Mouse (Mus musculus): ENCODE measurements at regions not wholly inside any gene's neighbourhood (a gene's known extent, or its start where the extent isn't known, plus 50 kb on each side); places are given as distances from the start of the nearest gene placed in this dataset.

DNA sequence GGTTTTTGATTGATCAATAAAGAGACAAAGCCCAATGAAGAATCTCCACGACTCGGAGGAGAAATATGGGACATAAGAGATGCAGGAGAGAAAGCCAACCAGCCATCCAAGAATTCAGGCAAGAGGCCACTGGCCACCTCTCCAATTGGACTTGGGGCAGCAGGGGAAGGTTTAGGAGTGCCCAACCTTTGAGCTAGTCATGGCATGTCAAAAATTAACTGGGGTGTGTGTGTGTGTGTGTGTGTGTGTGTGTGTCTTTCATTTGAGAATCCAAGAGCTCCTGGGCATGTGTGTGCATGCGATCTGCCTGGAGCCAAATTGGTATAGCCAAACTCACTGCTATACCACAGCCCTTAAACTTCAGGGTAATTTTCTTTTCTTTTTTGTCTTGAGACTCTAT, 51.6 kb upstream of the Cecr2 start:
- H3K4me2 ChIP-seq (replicated peaks): no peak overlapping the region
- H3K4me1 ChIP-seq: no peaks in the 10 kb centered on the region
- no peak overlapping the region for H3K27ac ChIP-seq
- no peak for ATAC-seq (ENCODE audit: low FRiP score)
- WGBS: 93% methylated on average over 3 of the region's 3 CpGs
- H3K27me3 ChIP-seq: no peaks in the 10 kb centered on the region
- no peaks in the 10 kb centered on the region for H3K9me3 ChIP-seq (replicated peaks)
- no peaks in the 10 kb centered on the region for H3K36me3 ChIP-seq
- no peak overlapping the region for H3K4me3 ChIP-seq
- no peak overlapping the region for H3K9ac ChIP-seq

GRCm38 (mm10) chr6:120612346-120612745, 53.8 kb upstream of the Cecr2 start:
- Histone ChIP-seq H3K4me1 (no peaks in the 10 kb centered on the region), H3K4me2 (replicated peaks) (no peak overlapping the region), H3K9ac (no peak overlapping the region), H3K9me3 (replicated peaks) (no peaks in the 10 kb centered on the region), H3K4me3 (no peak overlapping the region), H3K27me3 (no peaks in the 10 kb centered on the region), H3K36me3 (no peaks in the 10 kb centered on the region), H3K27ac (no peak overlapping the region)
- ATAC-seq (ENCODE audit: low FRiP score): no peak
- WGBS: 70% methylated on average over 7 of the region's 7 CpGs

- no peak overlapping the region for H3K9ac ChIP-seq
- H3K9me3 ChIP-seq (replicated peaks): no peaks in the 10 kb centered on the region
- H3K4me1 ChIP-seq: no peaks in the 10 kb centered on the region
- no peaks in the 10 kb centered on the region for H3K36me3 ChIP-seq
- no peak for ATAC-seq (ENCODE audit: low FRiP score)
- H3K4me3 ChIP-seq: no peak overlapping the region
- no peak overlapping the region for H3K4me2 ChIP-seq (replicated peaks)
- no peak overlapping the region for H3K27ac ChIP-seq
- no peaks in the 10 kb centered on the region for H3K27me3 ChIP-seq
- 83% methylated on average over 4 of the region's 4 CpGs for WGBS
Measured at GRCm38 (mm10) chr6:120609858-120610257, 56.3 kb upstream of the Cecr2 start.

GRCm38 (mm10) chr6:120605471-120605870, 60.7 kb upstream of the Cecr2 start:
- no peak overlapping the region for H3K9ac ChIP-seq
- no peaks in the 10 kb centered on the region for H3K27me3 ChIP-seq
- no peak overlapping the region for H3K4me3 ChIP-seq
- 88% methylated on average over 2 of the region's 2 CpGs for WGBS
- no peak overlapping the region for H3K4me2 ChIP-seq (replicated peaks)
- no peak overlapping the region for H3K27ac ChIP-seq
- no peaks in the 10 kb centered on the region for H3K36me3 ChIP-seq
- no peak for ATAC-seq (ENCODE audit: low FRiP score)
- peaks cover 6% of the 10 kb centered on the region for H3K4me1 ChIP-seq
- no peaks in the 10 kb centered on the region for H3K9me3 ChIP-seq (replicated peaks)

DNA sequence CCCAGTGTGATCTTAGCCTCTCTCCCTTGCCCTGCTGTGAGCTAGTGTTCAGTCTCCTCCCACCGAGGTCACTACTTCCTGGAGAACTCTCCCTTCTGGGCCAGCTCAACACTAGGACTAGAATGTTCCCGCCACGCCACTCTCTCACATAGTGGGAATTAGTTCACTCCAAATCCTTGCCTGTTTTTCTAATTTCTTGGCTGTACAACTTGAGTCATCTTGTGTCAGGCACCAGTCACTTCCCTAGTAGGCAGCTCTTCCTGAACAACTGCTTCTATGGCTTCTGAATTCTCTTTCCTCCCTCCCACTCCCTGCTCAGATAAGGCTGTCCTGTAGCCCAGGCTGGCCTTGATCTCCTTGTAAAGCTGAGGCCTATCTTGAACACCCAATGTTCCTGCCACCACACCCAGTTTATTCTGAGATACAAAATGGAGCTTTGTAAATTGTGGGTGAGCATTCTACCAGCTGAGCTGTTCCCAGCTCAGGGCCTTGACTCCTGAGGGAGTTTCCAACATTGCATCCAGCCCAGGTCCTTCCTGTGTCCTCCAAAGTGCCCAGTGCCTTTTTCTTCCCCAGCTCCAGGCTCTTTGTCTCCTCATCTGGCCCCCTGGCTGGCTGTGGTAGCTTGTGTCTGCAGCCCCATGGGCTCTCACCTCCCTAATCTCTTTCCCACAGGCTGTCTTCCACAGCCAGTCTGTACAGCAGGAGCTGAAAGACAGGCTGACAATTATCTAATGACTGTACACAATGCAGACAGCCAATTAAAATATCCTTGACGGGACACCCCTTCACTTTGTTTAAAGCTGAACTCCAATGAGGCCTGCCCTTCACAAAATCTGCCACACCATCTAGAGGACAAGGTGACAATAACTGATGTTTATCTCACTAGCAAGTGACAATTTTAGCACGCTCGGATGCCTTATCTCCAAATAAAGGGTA, 61.9 kb upstream of the Cecr2 start:
- Histone ChIP-seq H3K36me3 (no peaks in the 10 kb centered on the region), H3K4me1 (peaks cover 6% of the 10 kb centered on the region), H3K9ac (no peak overlapping the region), H3K27me3 (no peaks in the 10 kb centered on the region), H3K27ac (peak overlapping the region; percentile 55; the same call in 1 of the 2 replicates), H3K4me2 (replicated peaks) (no peak overlapping the region), H3K4me3 (no peak overlapping the region), H3K9me3 (replicated peaks) (no peaks in the 10 kb centered on the region)
- ATAC-seq (ENCODE audit: low FRiP score): peak; percentile 63; the same call in 1 of the 2 replicates
- 44% methylated on average over 6 of the region's 6 CpGs for WGBS

GRCm38 (mm10) chr6:120603454-120603853, 62.7 kb upstream of the Cecr2 start:
- no peaks in the 10 kb centered on the region for H3K36me3 ChIP-seq
- no peaks in the 10 kb centered on the region for H3K27me3 ChIP-seq
- WGBS: 51% methylated on average over 2 of the region's 2 CpGs
- no peak overlapping the region for H3K27ac ChIP-seq
- H3K4me2 ChIP-seq (replicated peaks): no peak overlapping the region
- H3K9ac ChIP-seq: no peak overlapping the region
- no peak overlapping the region for H3K4me3 ChIP-seq
- ATAC-seq (ENCODE audit: low FRiP score): no peak
- no peaks in the 10 kb centered on the region for H3K9me3 ChIP-seq (replicated peaks)
- H3K4me1 ChIP-seq: peaks cover 6% of the 10 kb centered on the region

DNA sequence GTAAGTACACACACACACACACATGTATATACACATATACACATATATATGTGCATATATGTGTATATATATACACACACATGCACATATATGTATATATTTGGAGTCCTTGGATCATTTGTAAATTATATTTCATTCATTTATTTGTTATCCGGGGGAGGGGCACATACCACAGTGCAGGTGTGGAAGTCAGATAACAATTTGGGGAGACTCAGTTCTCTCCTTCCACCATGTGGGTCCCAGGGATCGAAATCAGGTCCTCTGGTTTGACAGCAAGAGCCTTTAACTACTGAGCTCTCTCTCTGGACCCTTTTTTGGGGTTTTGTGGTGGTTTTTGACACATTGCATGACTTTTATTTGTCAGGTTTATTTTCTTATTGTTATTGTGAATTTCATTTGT, 65.8 kb upstream of the Cecr2 start:
- H3K4me1 ChIP-seq: peaks cover 6% of the 10 kb centered on the region
- no peaks in the 10 kb centered on the region for H3K27me3 ChIP-seq
- ATAC-seq (ENCODE audit: low FRiP score): no peak
- no peaks in the 10 kb centered on the region for H3K36me3 ChIP-seq
- H3K4me3 ChIP-seq: no peak overlapping the region
- no peak overlapping the region for H3K9ac ChIP-seq
- H3K9me3 ChIP-seq (replicated peaks): no peaks in the 10 kb centered on the region
- H3K27ac ChIP-seq: no peak overlapping the region
- no peak overlapping the region for H3K4me2 ChIP-seq (replicated peaks)
- WGBS: 89% methylated on average over 2 of the region's 2 CpGs

GRCm38 (mm10) chr6:120598471-120598870, 67.4 kb upstream of the Hdhd5 start:
- H3K27me3 ChIP-seq: no peaks in the 10 kb centered on the region
- no peak overlapping the region for H3K9ac ChIP-seq
- H3K27ac ChIP-seq: no peak overlapping the region
- H3K4me2 ChIP-seq (replicated peaks): no peak overlapping the region
- ATAC-seq (ENCODE audit: low FRiP score): no peak
- H3K4me1 ChIP-seq: no peaks in the 10 kb centered on the region
- H3K9me3 ChIP-seq (replicated peaks): no peaks in the 10 kb centered on the region
- 61% methylated on average over 2 of the region's 2 CpGs for WGBS
- no peaks in the 10 kb centered on the region for H3K36me3 ChIP-seq
- H3K4me3 ChIP-seq: no peak overlapping the region

- no peak overlapping the region for H3K9ac ChIP-seq
- 29% methylated on average over 3 of the region's 3 CpGs for WGBS
- no peak for ATAC-seq (ENCODE audit: low FRiP score)
- H3K9me3 ChIP-seq (replicated peaks): no peaks in the 10 kb centered on the region
- H3K27me3 ChIP-seq: no peaks in the 10 kb centered on the region
- no peaks in the 10 kb centered on the region for H3K4me1 ChIP-seq
- H3K36me3 ChIP-seq: no peaks in the 10 kb centered on the region
- no peak overlapping the region for H3K27ac ChIP-seq
- H3K4me3 ChIP-seq: no peak overlapping the region
- no peak overlapping the region for H3K4me2 ChIP-seq (replicated peaks)
Measured at GRCm38 (mm10) chr6:120597887-120598286, 66.8 kb upstream of the Hdhd5 start.

DNA sequence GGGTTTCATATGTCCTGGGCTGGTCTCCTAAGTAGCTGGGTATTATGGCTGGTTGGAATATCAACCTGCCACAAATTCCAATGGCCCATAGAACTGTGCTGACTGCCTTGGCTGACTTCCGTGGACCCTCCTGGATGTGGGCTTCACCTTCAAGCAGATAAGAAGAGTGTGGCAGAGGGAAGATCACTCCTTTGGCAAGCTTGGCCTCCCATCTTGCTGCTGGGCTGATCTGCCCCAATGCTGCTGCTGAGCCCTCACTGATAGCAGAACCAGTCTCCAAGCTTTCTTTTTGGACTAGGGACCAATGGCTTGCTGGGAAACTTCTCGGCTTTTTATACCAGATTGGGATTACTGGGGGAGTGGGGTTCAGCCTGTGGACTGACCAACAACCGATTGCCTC, 65.6 kb upstream of the Hdhd5 start:
- Histone ChIP-seq H3K4me3 (no peak overlapping the region), H3K36me3 (no peaks in the 10 kb centered on the region), H3K9me3 (replicated peaks) (no peaks in the 10 kb centered on the region), H3K4me2 (replicated peaks) (no peak overlapping the region), H3K27ac (no peak overlapping the region), H3K4me1 (peaks cover 10% of the 10 kb centered on the region), H3K27me3 (no peaks in the 10 kb centered on the region), H3K9ac (no peak overlapping the region)
- ATAC-seq (ENCODE audit: low FRiP score): no peak
- WGBS: 83% methylated on average over 3 of the region's 3 CpGs

GRCm38 (mm10) chr6:120594463-120594862, 63.3 kb upstream of the Hdhd5 start:
- Histone ChIP-seq H3K36me3 (no peaks in the 10 kb centered on the region), H3K9me3 (replicated peaks) (no peaks in the 10 kb centered on the region), H3K27ac (no peak overlapping the region), H3K9ac (no peak overlapping the region), H3K4me1 (peaks cover 10% of the 10 kb centered on the region), H3K4me3 (no peak overlapping the region), H3K27me3 (no peaks in the 10 kb centered on the region), H3K4me2 (replicated peaks) (no peak overlapping the region)
- 91% methylated on average over 8 of the region's 8 CpGs for WGBS
- ATAC-seq (ENCODE audit: low FRiP score): no peak

DNA sequence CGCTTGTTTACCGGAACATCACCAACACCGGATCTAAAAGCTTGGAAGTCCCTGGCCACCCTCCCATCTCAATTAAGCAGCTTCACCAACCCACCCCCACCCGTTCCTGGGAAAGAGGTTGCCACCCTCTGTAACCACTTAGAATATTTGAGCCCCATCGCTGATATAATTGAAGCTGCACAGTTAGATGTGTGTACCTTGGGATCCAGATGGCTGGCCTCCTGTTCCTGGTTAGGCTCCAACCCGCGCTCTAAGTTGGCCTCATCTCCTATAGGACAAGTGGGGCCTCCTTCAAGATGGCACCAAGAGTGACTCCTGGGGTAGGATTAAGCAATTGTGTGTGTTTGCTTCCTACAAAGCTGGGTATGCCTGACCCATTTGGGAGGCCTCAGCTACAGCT, 61.6 kb upstream of the Hdhd5 start:
- no peaks in the 10 kb centered on the region for H3K36me3 ChIP-seq
- ATAC-seq (ENCODE audit: low FRiP score): peak; percentile 46
- H3K27ac ChIP-seq: peak overlapping the region; percentile 14; the same call in 1 of the 2 replicates
- H3K4me2 ChIP-seq (replicated peaks): peak overlapping the region; percentile 40
- peaks cover 10% of the 10 kb centered on the region for H3K4me1 ChIP-seq
- no peak overlapping the region for H3K9ac ChIP-seq
- H3K4me3 ChIP-seq: no peak overlapping the region
- 41% methylated on average over 7 of the region's 7 CpGs for WGBS
- H3K9me3 ChIP-seq (replicated peaks): no peaks in the 10 kb centered on the region
- no peaks in the 10 kb centered on the region for H3K27me3 ChIP-seq

Measured in hindbrain, embryonic 12.5 days (tissue).